Mouse (Mus musculus) skeletal muscle tissue, postnatal 0 days (tissue): ENCODE results near the gene Ssxb9. TPM values are rescaled to one million over a fixed set of nuclear protein-coding genes. Genes with fewer than 3 reads are reported as not detected.

Source experiments
- polyA plus RNA-seq: library from polyadenylated mRNA; unstranded; fragments of >200 nt; fragmentation: Nextera tagmentation; extraction: Ambion mirVana; gene quantifications from 2 replicates; pipeline ENCODE4 v1.2.1, GENCODE M21; 2015

Gene Ssxb9
- polyA plus RNA-seq = not detected in 2 replicates

GRCm38 (mm10) chrX:8366678-8367077, at the start of gene Ssxb9:
Gene Ssxb9, plus strand, starts transcription at chrX:8366978.

DNA sequence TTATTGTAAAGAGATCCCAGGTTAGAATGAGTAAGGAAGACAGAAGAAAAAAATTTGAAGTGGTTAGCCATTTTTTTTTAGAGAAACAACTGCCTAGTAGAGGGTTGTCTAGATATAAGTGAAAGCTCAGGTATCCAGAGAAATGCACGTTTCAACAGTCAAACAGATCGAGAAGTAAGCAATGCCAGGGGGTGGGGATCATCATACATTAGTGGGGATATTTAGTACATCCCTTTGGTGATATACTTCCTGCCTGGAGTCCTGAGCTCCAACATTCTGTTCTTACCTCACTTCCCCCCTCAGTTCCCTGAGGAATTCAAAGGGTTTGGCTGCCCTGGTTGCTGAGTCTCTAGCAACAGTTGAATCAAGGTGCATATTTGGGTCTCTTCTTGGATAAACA, 39.7 kb upstream of the Ssxb9 start, which contains the start of gene Ssxb10:
Gene Ssxb10, plus strand, starts transcription at position 301 of the 400 bp plus-strand sequence.

DNA sequence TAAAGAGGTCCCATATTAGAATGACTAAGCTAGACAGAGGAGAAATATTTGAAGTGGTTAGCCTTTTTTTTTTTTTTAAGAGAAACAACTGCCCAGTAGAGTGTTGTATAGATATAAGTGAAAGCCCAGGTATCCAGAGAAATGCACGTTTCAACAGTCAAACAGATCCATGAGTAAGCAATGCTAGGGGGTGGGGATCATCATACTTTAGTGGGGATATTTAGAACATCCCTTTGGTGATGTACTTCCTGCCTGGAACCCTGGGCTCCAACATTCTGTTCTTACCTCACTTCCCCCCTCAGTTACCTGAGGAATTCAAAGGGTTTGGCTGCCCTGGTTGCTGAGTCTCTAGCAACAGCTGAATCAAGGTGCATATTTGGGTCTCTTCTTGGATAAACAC, 46.2 kb downstream of the Ssxb9 start, which contains the start of gene Ssxb1:
Gene Ssxb1, plus strand, starts transcription at position 301 of the 400 bp plus-strand sequence.

Other genes starting within 250 kb of the Ssxb9 start
- 10.3 and 11.4 TPM in 2 replicates for gene Wdr13, start 234.1 kb upstream of the Ssxb9 start, polyA plus RNA-seq
- gene Rbm3, start 221.1 kb upstream of the Ssxb9 start, polyA plus RNA-seq = 308 and 398 TPM in 2 replicates
- 3.9 and 4.3 TPM in 2 replicates for gene Tbc1d25, start 190.8 kb upstream of the Ssxb9 start, polyA plus RNA-seq
- 16.0 and 23.1 TPM in 2 replicates for gene Ebp, start 173.5 kb upstream of the Ssxb9 start, polyA plus RNA-seq
- 4.0 and 4.2 TPM in 2 replicates for gene Porcn, start 160.5 kb upstream of the Ssxb9 start, polyA plus RNA-seq
- 17.2 and 17.9 TPM in 2 replicates for gene Ftsj1, start 114.6 kb upstream of the Ssxb9 start, polyA plus RNA-seq
- gene Slc38a5, start 95.8 kb upstream of the Ssxb9 start, polyA plus RNA-seq = 0.16 and 0.22 TPM in 2 replicates
- not detected in 2 replicates for gene Ssxb10, start 39.6 kb upstream of the Ssxb9 start, polyA plus RNA-seq
- not detected in 2 replicates for gene Ssxb1, start 46.3 kb downstream of the Ssxb9 start, polyA plus RNA-seq
- gene Ssxb2, start 94.7 kb downstream of the Ssxb9 start, polyA plus RNA-seq = not detected in 2 replicates
- gene Gm14459, start 158.0 kb downstream of the Ssxb9 start, polyA plus RNA-seq = not detected in 2 replicates
- gene Ssxb6, start 181.3 kb downstream of the Ssxb9 start, polyA plus RNA-seq = not detected in 2 replicates
- gene Ssxb3, start 224.8 kb downstream of the Ssxb9 start, polyA plus RNA-seq = not detected in 2 replicates